ENCODE assay signal across 16 mouse cellular contexts in genomic region chr15:96527686-96528085, GRCm38 (mm10).
A peak's percentile ranks its signal among the peaks of the same experiment; 100 is the strongest.
DNase-seq lines count a peak whose midpoint lies in the region; ATAC-seq lines count a peak whose summit lies in the region.
"Had no signal": no experiment of that assay in that cellular context is flagged by ENCODE, and none has a peak within 500 bp of the region (broad histone marks: within the 10 kb centered on the region; RNA-seq: fewer than 3 reads in every experiment).

No protein-coding gene starts in this region.

- H3K27ac ChIP-seq in intestine, embryonic 15.5 days = no peak overlapping the region
- H3K27ac ChIP-seq: neural tube, embryonic 12.5 days had no signal

- H3K36me3 ChIP-seq in intestine, embryonic 15.5 days = no peaks in the 10 kb centered on the region
- H3K36me3 ChIP-seq: neural tube, embryonic 12.5 days had no signal

- no peaks in the 10 kb centered on the region for H3K27me3 ChIP-seq in intestine, embryonic 15.5 days (replicated peaks)
- H3K27me3 ChIP-seq: neural tube, embryonic 12.5 days had no signal

- no peak overlapping the region for H3K4me3 ChIP-seq in intestine, embryonic 15.5 days (replicated peaks)
- H3K4me3 ChIP-seq: erythroblast, embryonic 14.5 days; neural tube, embryonic 12.5 days had no signal

- no peaks in the 10 kb centered on the region for H3K9me3 ChIP-seq in intestine, embryonic 15.5 days
- H3K9me3 ChIP-seq: neural tube, embryonic 12.5 days had no signal

- peak; percentile 82 for ATAC-seq in intestine, embryonic 15.5 days
- ATAC-seq: midbrain, embryonic 16.5 days had no signal

- WGBS in intestine, embryonic 15.5 days = 37% methylated on average over 6 of the region's 6 CpGs

- H3K4me1 ChIP-seq in intestine, embryonic 15.5 days (replicated peaks) = no peaks in the 10 kb centered on the region

- no peak overlapping the region for H3K4me2 ChIP-seq in intestine, embryonic 15.5 days (replicated peaks)
- H3K4me2 ChIP-seq: neural tube, embryonic 12.5 days had no signal

- peak; percentile 46 for DNase-seq in heart, adult 11 months
- no peak for DNase-seq in heart, postnatal 4 days
- DNase-seq in layer of hippocampus, adult 11-12 months (ENCODE audit: low spot score) = peak; percentile 32
- DNase-seq in layer of hippocampus, postnatal 10 days (ENCODE audit: low spot score in 2 of 2) = no peak
- peak; percentile 76 to 79 for DNase-seq in thymus, postnatal 10 days (ENCODE audit: low spot score in 2 of 2)
- DNase-seq in spleen, adult 18-20 months = no peak
- DNase-seq in yolk sac, embryonic 10.5 days (ENCODE audit: low spot score) = no peak
- DNase-seq: cerebellum, adult 9-10 months; kidney, postnatal 10 days; liver; lung, adult 2 months; retina, postnatal 1 day had no signal

- no peak overlapping the region for H3K9ac ChIP-seq in intestine, embryonic 15.5 days
- H3K9ac ChIP-seq: neural tube, embryonic 12.5 days had no signal

Comparison
In these comparisons a context has a peak if more than half of its experiments do, and no peak if none do; other contexts are left out.
1. DNase-seq: peak in heart, adult 11 months (single experiment), layer of hippocampus, adult 11-12 months (single experiment) and thymus, postnatal 10 days (2 of 2); none in heart, postnatal 4 days (single experiment), layer of hippocampus, postnatal 10 days (0 of 2), spleen, adult 18-20 months (0 of 2) and yolk sac, embryonic 10.5 days (single experiment).